Mouse (Mus musculus) erythroblast, embryonic 14.5 days (primary cell): ENCODE measurements around the gene Rac1.
A peak's percentile ranks its signal among the peaks of the same experiment; 100 is the strongest.

Experiments used
- GATA1 ChIP-seq: IDR thresholded peaks from 2 replicates; pipeline ENCODE4 v1.6.1; 2012; ENCODE audit warnings: low read length, inconsistent platforms, mixed read lengths
- TAL1 ChIP-seq: IDR thresholded peaks from 3 replicates; pipeline ENCODE4 v1.6.1; 2012; ENCODE audit warnings: low read length, inconsistent platforms, mixed read lengths

- no peak for TF ChIP-seq TAL1
- TF ChIP-seq GATA1 = peak; percentile 11; the same call in 1 of the 2 replicates
Observed at GRCm38 (mm10) chr5:143526698-143527331, 1.0 kb downstream of the Rac1 start.
